Mouse (Mus musculus): ENCODE data around the gene Elmsan1. TPM values are rescaled to one million over a fixed set of nuclear protein-coding genes. Genes with fewer than 3 reads are reported as not detected.

The Elmsan1 gene
- polyA plus RNA-seq, 1 experiment = 7.4 TPM

GRCm38 (mm10) chr12:84192741-84193641, 25.7 kb downstream of the Elmsan1 start:
- Histone ChIP-seq H3K27me3 (replicated peaks; ENCODE audit: control insufficient read depth, insufficient read depth, low read length) (no peaks in the 10 kb centered on the region), H3K4me3 (ENCODE audit: insufficient read depth, low read depth, low read length) (peak overlapping the region; percentile 92), H3K27ac (ENCODE audit: insufficient read depth, low read depth, low read length) (peak overlapping the region; percentile 77), H3K36me3 (ENCODE audit: control insufficient read depth, insufficient read depth, low read length) (no peaks in the 10 kb centered on the region), H3K4me1 (ENCODE audit: control insufficient read depth, insufficient read depth, low read length) (peaks cover 52% of the 10 kb centered on the region)
- WGBS = 1% methylated on average over 102 of the region's 102 CpGs
- peak; percentile 65 for DNase-seq
- TF ChIP-seq CTCF (conservative IDR thresholded peaks at IDR 0.05; ENCODE audit: insufficient read depth, insufficient read length, low read depth, low read length) (no peak), POLR2A (IDR thresholded peaks at IDR 0.05; ENCODE audit: low read depth, low read length) (no peak)

- H3K27ac ChIP-seq (ENCODE audit: insufficient read depth, low read depth, low read length) = no peak overlapping the region
- TF ChIP-seq POLR2A (IDR thresholded peaks at IDR 0.05; ENCODE audit: low read depth, low read length) (no peak), CTCF (conservative IDR thresholded peaks at IDR 0.05; ENCODE audit: insufficient read depth, insufficient read length, low read depth, low read length) (no peak)
- H3K27me3 ChIP-seq (replicated peaks; ENCODE audit: control insufficient read depth, insufficient read depth, low read length) = no peaks in the 10 kb centered on the region
- H3K4me1 ChIP-seq (ENCODE audit: control insufficient read depth, insufficient read depth, low read length) = peaks cover 59% of the 10 kb centered on the region
- WGBS = 32% methylated on average over 13 of the region's 13 CpGs
- H3K36me3 ChIP-seq (ENCODE audit: control insufficient read depth, insufficient read depth, low read length) = no peaks in the 10 kb centered on the region
- peak overlapping the region; percentile 92 for H3K4me3 ChIP-seq (ENCODE audit: insufficient read depth, low read depth, low read length)
- no peak for DNase-seq
Measured at GRCm38 (mm10) chr12:84192280-84192679, 26.4 kb downstream of the Elmsan1 start.

- Histone ChIP-seq H3K4me1 (ENCODE audit: control insufficient read depth, insufficient read depth, low read length) (peaks cover 64% of the 10 kb centered on the region), H3K36me3 (ENCODE audit: control insufficient read depth, insufficient read depth, low read length) (no peaks in the 10 kb centered on the region), H3K4me3 (ENCODE audit: insufficient read depth, low read depth, low read length) (no peak overlapping the region), H3K27me3 (replicated peaks; ENCODE audit: control insufficient read depth, insufficient read depth, low read length) (no peaks in the 10 kb centered on the region), H3K27ac (ENCODE audit: insufficient read depth, low read depth, low read length) (no peak overlapping the region)
- 53% methylated on average over 5 of the region's 5 CpGs for WGBS
- TF ChIP-seq CTCF (conservative IDR thresholded peaks at IDR 0.05; ENCODE audit: insufficient read depth, insufficient read length, low read depth, low read length) = no peak
- no peak for DNase-seq
Measured at GRCm38 (mm10) chr12:84191770-84192169, 26.9 kb downstream of the Elmsan1 start.

- WGBS = 82% methylated on average over 7 of the region's 7 CpGs
- Histone ChIP-seq H3K36me3 (ENCODE audit: control insufficient read depth, insufficient read depth, low read length) (no peaks in the 10 kb centered on the region), H3K27ac (ENCODE audit: insufficient read depth, low read depth, low read length) (no peak overlapping the region), H3K27me3 (replicated peaks; ENCODE audit: control insufficient read depth, insufficient read depth, low read length) (no peaks in the 10 kb centered on the region), H3K4me1 (ENCODE audit: control insufficient read depth, insufficient read depth, low read length) (peaks cover 69% of the 10 kb centered on the region), H3K4me3 (ENCODE audit: insufficient read depth, low read depth, low read length) (no peak overlapping the region)
- TF ChIP-seq POLR2A (IDR thresholded peaks at IDR 0.05; ENCODE audit: low read depth, low read length) (no peak), CTCF (conservative IDR thresholded peaks at IDR 0.05; ENCODE audit: insufficient read depth, insufficient read length, low read depth, low read length) (no peak)
- no peak for DNase-seq
Measured at GRCm38 (mm10) chr12:84191190-84191589, 27.5 kb downstream of the Elmsan1 start.

- WGBS = 30% methylated on average over 15 of the region's 15 CpGs
- H3K4me1 ChIP-seq (ENCODE audit: control insufficient read depth, insufficient read depth, low read length) = peaks cover 76% of the 10 kb centered on the region
- peak; percentile 58 for DNase-seq
- H3K27me3 ChIP-seq (replicated peaks; ENCODE audit: control insufficient read depth, insufficient read depth, low read length) = no peaks in the 10 kb centered on the region
- no peak overlapping the region for H3K27ac ChIP-seq (ENCODE audit: insufficient read depth, low read depth, low read length)
- no peak overlapping the region for H3K4me3 ChIP-seq (ENCODE audit: insufficient read depth, low read depth, low read length)
- TF ChIP-seq POLR2A (IDR thresholded peaks at IDR 0.05; ENCODE audit: low read depth, low read length) (no peak), CTCF (conservative IDR thresholded peaks at IDR 0.05; ENCODE audit: insufficient read depth, insufficient read length, low read depth, low read length) (no peak)
- no peaks in the 10 kb centered on the region for H3K36me3 ChIP-seq (ENCODE audit: control insufficient read depth, insufficient read depth, low read length)
Measured at GRCm38 (mm10) chr12:84190151-84190820, 28.4 kb downstream of the Elmsan1 start.

- H3K4me3 ChIP-seq (ENCODE audit: insufficient read depth, low read depth, low read length) = no peak overlapping the region
- 60% methylated on average over 14 of the region's 14 CpGs for WGBS
Measured at GRCm38 (mm10) chr12:84188881-84189444, 29.7 kb downstream of the Elmsan1 start.

More at GRCm38 (mm10) chr12:84188881-84189444, 29.7 kb downstream of the Elmsan1 start:
- no peaks in the 10 kb centered on the region for H3K36me3 ChIP-seq (ENCODE audit: control insufficient read depth, insufficient read depth, low read length)
- H3K4me1 ChIP-seq (ENCODE audit: control insufficient read depth, insufficient read depth, low read length) = peaks cover 73% of the 10 kb centered on the region
- DNase-seq = no peak
- TF ChIP-seq POLR2A (IDR thresholded peaks at IDR 0.05; ENCODE audit: low read depth, low read length) = no peak
- TF ChIP-seq CTCF (conservative IDR thresholded peaks at IDR 0.05; ENCODE audit: insufficient read depth, insufficient read length, low read depth, low read length) = no peak
- H3K27ac ChIP-seq (ENCODE audit: insufficient read depth, low read depth, low read length) = no peak overlapping the region
- H3K27me3 ChIP-seq (replicated peaks; ENCODE audit: control insufficient read depth, insufficient read depth, low read length) = no peaks in the 10 kb centered on the region

Data from kidney, adult 2 months (tissue).